Mouse (Mus musculus): ENCODE results near the gene Sh3bgrl2. TPM values are rescaled to one million over a fixed set of nuclear protein-coding genes. Genes with fewer than 3 reads are reported as not detected.
A peak's percentile ranks its signal among the peaks of the same experiment; 100 is the strongest.

Sh3bgrl2 gene
- polyA plus RNA-seq, 1 experiment from 2014 or later = 9.1 TPM

DNA sequence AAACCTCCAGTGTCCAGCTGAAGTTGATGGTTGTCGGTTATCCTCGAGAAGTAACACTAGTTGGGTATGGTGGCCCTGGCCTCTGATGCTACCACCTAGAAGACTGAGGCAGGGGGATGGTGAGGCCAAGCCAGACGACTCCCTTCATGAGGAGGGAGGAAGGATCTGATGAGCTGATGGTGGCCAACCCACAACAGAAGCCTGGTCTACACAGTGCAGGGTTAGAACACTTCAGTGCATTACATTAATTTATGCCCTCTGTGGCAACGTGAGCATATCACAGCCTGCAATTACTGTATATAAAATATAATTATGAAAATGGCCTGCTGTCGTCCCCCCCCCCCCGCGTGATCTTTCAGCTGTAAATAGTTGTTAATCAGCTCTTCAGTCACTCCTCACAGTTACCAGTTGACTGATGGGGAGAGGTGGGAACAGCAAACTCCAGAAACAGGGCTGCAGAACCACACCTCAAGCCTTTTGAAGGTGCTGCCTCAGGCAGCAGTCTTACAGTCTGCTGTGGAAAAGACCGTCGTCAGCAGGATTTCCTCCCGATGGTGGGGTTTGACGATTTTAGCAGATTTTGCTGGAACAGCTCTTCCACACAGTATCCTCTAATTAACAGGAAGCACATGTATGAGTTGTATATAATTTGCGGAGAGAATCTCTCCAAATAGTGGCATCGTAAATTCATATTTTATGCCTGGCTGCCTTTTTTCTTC, 17.0 kb downstream of the Sh3bgrl2 start:
- Histone ChIP-seq H3K36me3 (no peaks in the 10 kb centered on the region), H3K4me2 (no peak overlapping the region), H3K27me3 (no peaks in the 10 kb centered on the region), H3K27ac (replicated peaks) (no peak overlapping the region), H3K9me3 (no peaks in the 10 kb centered on the region), H3K4me3 (no peak overlapping the region), H3K9ac (no peak overlapping the region), H3K4me1 (replicated peaks) (no peaks in the 10 kb centered on the region)
- ATAC-seq (ENCODE audit: low read depth) = peak; percentile 51; the same call in 1 of the 2 replicates
- WGBS = 80% methylated on average over 13 of the region's 13 CpGs

DNA sequence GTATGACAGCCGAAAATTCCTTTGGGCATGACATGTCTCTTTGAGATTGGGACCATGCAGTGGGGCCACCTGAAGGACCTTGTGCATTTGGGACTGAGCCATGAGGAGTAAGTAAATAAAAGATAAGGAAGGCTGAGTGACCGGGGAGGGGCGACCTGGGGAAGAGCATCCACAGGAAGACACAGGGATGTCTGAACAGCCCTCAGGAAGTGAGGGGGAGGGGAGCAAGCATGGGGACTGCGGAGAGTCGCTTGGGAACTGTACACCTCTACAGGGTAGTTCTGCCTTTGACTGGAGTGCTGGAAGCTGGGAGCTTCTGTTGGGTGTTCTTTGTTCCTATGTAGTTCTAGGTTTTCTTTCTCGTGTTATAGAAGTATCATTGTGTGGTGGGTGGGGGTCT, 18.0 kb downstream of the Sh3bgrl2 start:
- Histone ChIP-seq H3K27ac (replicated peaks) (no peak overlapping the region), H3K4me3 (no peak overlapping the region), H3K4me1 (replicated peaks) (no peaks in the 10 kb centered on the region), H3K27me3 (no peaks in the 10 kb centered on the region), H3K4me2 (no peak overlapping the region), H3K36me3 (no peaks in the 10 kb centered on the region), H3K9me3 (no peaks in the 10 kb centered on the region), H3K9ac (no peak overlapping the region)
- 87% methylated on average over 6 of the region's 6 CpGs for WGBS
- no peak for ATAC-seq (ENCODE audit: low read depth)

- no peaks in the 10 kb centered on the region for H3K9me3 ChIP-seq
- ATAC-seq (ENCODE audit: low read depth) = no peak
- no peaks in the 10 kb centered on the region for H3K27me3 ChIP-seq
- no peaks in the 10 kb centered on the region for H3K36me3 ChIP-seq
- no peak overlapping the region for H3K4me2 ChIP-seq
- no peaks in the 10 kb centered on the region for H3K4me1 ChIP-seq (replicated peaks)
- H3K27ac ChIP-seq (replicated peaks) = no peak overlapping the region
- WGBS = 88% methylated on average over 5 of the region's 5 CpGs
- no peak overlapping the region for H3K9ac ChIP-seq
- no peak overlapping the region for H3K4me3 ChIP-seq
Observed at GRCm38 (mm10) chr9:83568125-83568524, 20.0 kb downstream of the Sh3bgrl2 start.

- Histone ChIP-seq H3K36me3 (no peaks in the 10 kb centered on the region), H3K4me2 (no peak overlapping the region), H3K27ac (replicated peaks) (no peak overlapping the region), H3K9me3 (no peaks in the 10 kb centered on the region), H3K9ac (no peak overlapping the region), H3K4me3 (no peak overlapping the region), H3K4me1 (replicated peaks) (no peaks in the 10 kb centered on the region), H3K27me3 (no peaks in the 10 kb centered on the region)
- ATAC-seq (ENCODE audit: low read depth) = no peak
- WGBS = 79% methylated on average over 3 of the region's 3 CpGs
Observed at GRCm38 (mm10) chr9:83568937-83569336, 20.8 kb downstream of the Sh3bgrl2 start.

- 78% methylated on average over 7 of the region's 7 CpGs for WGBS
- Histone ChIP-seq H3K4me2 (no peak overlapping the region), H3K9ac (no peak overlapping the region), H3K27me3 (no peaks in the 10 kb centered on the region), H3K36me3 (no peaks in the 10 kb centered on the region), H3K27ac (replicated peaks) (no peak overlapping the region), H3K4me3 (no peak overlapping the region), H3K9me3 (no peaks in the 10 kb centered on the region), H3K4me1 (replicated peaks) (no peaks in the 10 kb centered on the region)
- no peak for ATAC-seq (ENCODE audit: low read depth)
Observed at GRCm38 (mm10) chr9:83569898-83570297, 21.8 kb downstream of the Sh3bgrl2 start.

DNA sequence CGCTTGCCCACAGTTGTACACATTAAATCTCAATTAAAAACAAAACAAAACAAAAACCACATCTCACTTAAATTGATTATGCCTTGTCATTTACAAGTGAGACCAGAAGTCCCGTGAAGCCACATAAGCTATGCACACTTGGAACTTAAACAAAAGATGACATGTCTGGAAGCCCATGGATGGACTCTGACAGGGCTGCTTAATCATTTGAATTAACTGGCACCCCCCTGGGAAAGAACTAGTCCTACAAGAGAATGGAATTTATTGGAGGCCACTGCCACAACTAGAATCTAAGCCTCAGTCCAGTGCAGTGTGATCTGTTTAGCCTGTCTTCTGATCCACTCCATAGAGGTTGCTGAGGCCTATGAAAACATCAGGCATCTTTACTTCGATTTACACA, 23.2 kb downstream of the Sh3bgrl2 start:
- ATAC-seq (ENCODE audit: low read depth) = no peak

GRCm38 (mm10) chr9:83572326-83572725, 24.2 kb downstream of the Sh3bgrl2 start:
- H3K9ac ChIP-seq = no peak overlapping the region
- no peak overlapping the region for H3K4me3 ChIP-seq
- no peak overlapping the region for H3K27ac ChIP-seq (replicated peaks)
- WGBS = 93% methylated on average over 2 of the region's 2 CpGs
- H3K36me3 ChIP-seq = no peaks in the 10 kb centered on the region
- no peak overlapping the region for H3K4me2 ChIP-seq
- H3K9me3 ChIP-seq = no peaks in the 10 kb centered on the region
- no peak for ATAC-seq (ENCODE audit: low read depth)
- peaks cover 14% of the 10 kb centered on the region for H3K4me1 ChIP-seq (replicated peaks)
- no peaks in the 10 kb centered on the region for H3K27me3 ChIP-seq

More for the DNA sequence above, 23.2 kb downstream of the Sh3bgrl2 start:
- H3K27ac ChIP-seq (replicated peaks) = no peak overlapping the region
- no peaks in the 10 kb centered on the region for H3K27me3 ChIP-seq
- no peak overlapping the region for H3K9ac ChIP-seq
- peaks cover 5% of the 10 kb centered on the region for H3K4me1 ChIP-seq (replicated peaks)
- H3K4me3 ChIP-seq = no peak overlapping the region
- no peaks in the 10 kb centered on the region for H3K9me3 ChIP-seq
- H3K36me3 ChIP-seq = no peaks in the 10 kb centered on the region
- H3K4me2 ChIP-seq = no peak overlapping the region
- 44% methylated on average over 3 of the region's 3 CpGs for WGBS

GRCm38 (mm10) chr9:83572870-83573269, 24.7 kb downstream of the Sh3bgrl2 start:
- no peak overlapping the region for H3K4me3 ChIP-seq
- no peak overlapping the region for H3K27ac ChIP-seq (replicated peaks)
- peaks cover 18% of the 10 kb centered on the region for H3K4me1 ChIP-seq (replicated peaks)
- H3K36me3 ChIP-seq = no peaks in the 10 kb centered on the region
- ATAC-seq (ENCODE audit: low read depth) = no peak
- no peaks in the 10 kb centered on the region for H3K9me3 ChIP-seq
- H3K4me2 ChIP-seq = no peak overlapping the region
- H3K9ac ChIP-seq = no peak overlapping the region
- no peaks in the 10 kb centered on the region for H3K27me3 ChIP-seq
- WGBS = 83% methylated on average over 2 of the region's 2 CpGs

DNA sequence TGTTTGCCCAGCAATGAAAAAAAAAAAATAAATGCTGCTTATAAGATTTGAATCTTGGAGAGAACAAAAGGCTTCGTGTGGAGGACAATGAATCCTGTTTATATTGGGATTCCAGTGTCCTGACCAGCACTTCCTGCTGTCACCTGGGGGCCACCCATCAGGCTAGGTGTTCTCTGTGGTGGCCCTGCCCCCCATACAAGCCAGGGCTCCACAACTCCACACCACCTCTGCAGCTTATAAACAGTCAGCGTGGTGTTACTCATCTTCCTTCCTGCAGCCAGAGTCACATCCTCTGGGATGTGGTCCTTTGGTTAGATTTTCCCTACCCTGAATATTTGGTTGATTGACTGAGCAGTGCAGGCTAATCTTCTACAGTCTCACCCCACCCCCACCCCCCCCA, 25.5 kb downstream of the Sh3bgrl2 start:
- WGBS = 69% methylated on average over 2 of the region's 2 CpGs
- peaks cover 18% of the 10 kb centered on the region for H3K4me1 ChIP-seq (replicated peaks)

DNA sequence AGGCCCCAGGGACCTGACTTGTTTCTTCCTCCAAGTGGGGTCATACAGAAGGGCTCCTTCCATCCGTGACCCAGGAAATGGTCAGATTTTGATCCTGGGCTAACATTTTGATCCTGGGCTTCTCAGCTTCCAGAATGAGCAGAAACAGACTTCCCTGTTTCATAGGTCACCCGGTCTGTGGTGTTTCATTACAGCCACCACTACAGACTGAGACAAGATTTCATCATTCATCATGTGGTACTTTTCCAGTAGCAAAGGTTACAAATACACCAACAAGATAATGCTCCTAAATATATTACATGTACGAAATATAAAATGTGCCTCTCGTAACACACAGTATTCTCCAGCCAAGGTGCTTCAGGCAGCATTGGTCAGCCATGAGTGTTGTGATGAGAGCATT, 27.3 kb downstream of the Sh3bgrl2 start:
- Histone ChIP-seq H3K36me3 (no peaks in the 10 kb centered on the region), H3K27me3 (no peaks in the 10 kb centered on the region), H3K4me2 (no peak overlapping the region), H3K9ac (no peak overlapping the region), H3K27ac (replicated peaks) (no peak overlapping the region), H3K4me3 (no peak overlapping the region), H3K9me3 (no peaks in the 10 kb centered on the region), H3K4me1 (replicated peaks) (peaks cover 18% of the 10 kb centered on the region)
- 90% methylated on average over 4 of the region's 4 CpGs for WGBS
- ATAC-seq (ENCODE audit: low read depth) = no peak

More for the DNA sequence above, 25.5 kb downstream of the Sh3bgrl2 start:
- H3K36me3 ChIP-seq = no peaks in the 10 kb centered on the region
- H3K4me3 ChIP-seq = no peak overlapping the region
- H3K9ac ChIP-seq = no peak overlapping the region
- H3K27ac ChIP-seq (replicated peaks) = no peak overlapping the region
- no peak for ATAC-seq (ENCODE audit: low read depth)
- no peak overlapping the region for H3K4me2 ChIP-seq
- no peaks in the 10 kb centered on the region for H3K9me3 ChIP-seq
- H3K27me3 ChIP-seq = no peaks in the 10 kb centered on the region

DNA sequence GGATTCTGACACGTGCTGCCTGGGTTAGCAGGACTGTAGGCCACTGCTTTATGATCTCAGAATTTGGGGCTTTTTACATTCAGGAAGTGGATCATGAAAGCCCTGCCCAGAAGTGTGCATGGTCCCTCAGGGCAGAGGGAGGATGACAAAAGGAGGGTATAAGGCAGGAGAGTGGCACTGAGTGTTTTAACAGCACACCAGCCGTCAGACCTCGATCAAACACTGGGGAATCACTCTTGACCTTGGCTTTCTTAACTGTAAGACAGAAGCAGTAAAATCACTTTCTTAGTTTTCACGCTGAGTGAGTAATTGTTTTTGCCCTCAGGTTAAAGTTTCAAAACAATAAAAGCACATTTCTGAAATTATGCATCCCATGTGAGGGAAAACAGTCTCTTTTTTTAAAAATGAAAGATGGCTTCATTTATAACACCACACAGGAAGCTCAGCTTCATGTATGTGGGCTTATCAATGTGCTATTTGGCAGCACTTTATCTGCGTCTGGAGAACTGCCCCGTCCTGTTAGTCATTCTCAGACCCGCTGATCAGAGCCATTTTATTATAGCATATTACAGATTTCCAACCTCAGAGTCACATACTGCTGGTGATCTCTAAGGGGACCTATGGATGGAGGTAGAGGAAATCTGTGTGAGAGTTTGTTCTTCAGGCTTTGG, 28.0 kb downstream of the Sh3bgrl2 start:
- peaks cover 18% of the 10 kb centered on the region for H3K4me1 ChIP-seq (replicated peaks)
- no peaks in the 10 kb centered on the region for H3K27me3 ChIP-seq
- H3K4me2 ChIP-seq = no peak overlapping the region
- H3K4me3 ChIP-seq = no peak overlapping the region
- H3K9ac ChIP-seq = no peak overlapping the region
- 57% methylated on average over 7 of the region's 7 CpGs for WGBS
- no peaks in the 10 kb centered on the region for H3K36me3 ChIP-seq
- H3K9me3 ChIP-seq = no peaks in the 10 kb centered on the region
- ATAC-seq (ENCODE audit: low read depth) = peak; percentile 40; the same call in 1 of the 2 replicates
- no peak overlapping the region for H3K27ac ChIP-seq (replicated peaks)

DNA sequence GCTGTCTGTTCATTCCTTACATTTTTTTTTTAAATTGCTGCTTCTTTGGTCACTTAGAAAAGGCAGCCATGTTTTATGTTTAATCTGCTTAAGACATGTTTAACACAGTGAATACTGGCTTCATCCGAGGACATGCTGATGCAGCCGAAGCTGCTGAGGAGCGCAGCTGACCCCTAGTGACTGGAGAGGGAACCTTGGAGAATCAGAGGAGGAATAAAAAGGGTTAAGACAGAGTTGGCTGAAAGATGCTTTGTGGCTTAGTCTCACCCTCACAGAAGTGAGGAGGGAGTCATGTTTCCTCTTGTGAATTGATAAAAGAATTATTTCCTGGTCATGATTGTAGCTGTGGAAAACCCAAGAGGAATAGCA, 28.5 kb downstream of the Sh3bgrl2 start:
- Histone ChIP-seq H3K4me3 (no peak overlapping the region), H3K27ac (replicated peaks) (no peak overlapping the region), H3K4me1 (replicated peaks) (peaks cover 18% of the 10 kb centered on the region), H3K36me3 (no peaks in the 10 kb centered on the region), H3K4me2 (no peak overlapping the region), H3K27me3 (no peaks in the 10 kb centered on the region), H3K9ac (no peak overlapping the region), H3K9me3 (no peaks in the 10 kb centered on the region)
- WGBS = 30% methylated on average over 3 of the region's 3 CpGs
- peak; percentile 82 for ATAC-seq (ENCODE audit: low read depth)
